ENCODE assay signal across 13 mouse cellular contexts in genomic region chr6:29509086-29509485, GRCm38 (mm10). TPM values are rescaled to one million over a fixed set of nuclear protein-coding genes. Genes with fewer than 3 reads are reported as not detected.
DNase-seq lines count a peak whose midpoint lies in the region; ATAC-seq lines count a peak whose summit lies in the region.
"Had no signal": no experiment of that assay in that cellular context is flagged by ENCODE, and none has a peak within 500 bp of the region (broad histone marks: within the 10 kb centered on the region; RNA-seq: fewer than 3 reads in every experiment).

No protein-coding gene starts in this region.

- peaks cover 13% of the 10 kb centered on the region; the same call in 1 of the 2 replicates for H3K4me1 ChIP-seq in neural tube, embryonic 14.5 days (ENCODE audit: control insufficient read depth, insufficient read depth, low read length)
- H3K4me1 ChIP-seq in intestine, embryonic 16.5 days (ENCODE audit: control insufficient read depth, insufficient read depth, low read length), result peaks cover 32% of the 10 kb centered on the region

- no peak overlapping the region for H3K4me3 ChIP-seq in neural tube, embryonic 14.5 days (ENCODE audit: low read depth, low read length)
- no peak overlapping the region for H3K4me3 ChIP-seq in intestine, embryonic 16.5 days (ENCODE audit: low read length)

- H3K9me3 ChIP-seq in neural tube, embryonic 14.5 days (ENCODE audit: control insufficient read depth, low read length), result no peaks in the 10 kb centered on the region
- H3K9me3 ChIP-seq in intestine, embryonic 16.5 days (ENCODE audit: control insufficient read depth, low read length), result no peaks in the 10 kb centered on the region

- 0 out of 2 replicates have a peak overlapping the region, but pooled peaks have one; percentile 16 for H3K27ac ChIP-seq in neural tube, embryonic 14.5 days (ENCODE audit: low read depth, low read length)
- H3K27ac ChIP-seq in intestine, embryonic 16.5 days (ENCODE audit: low read length), result no peak overlapping the region
- H3K27ac ChIP-seq: liver, embryonic 14.5 days had no signal

- no peak overlapping the region for H3K4me2 ChIP-seq in neural tube, embryonic 14.5 days (ENCODE audit: low read depth, low read length)
- no peak overlapping the region for H3K4me2 ChIP-seq in intestine, embryonic 16.5 days (ENCODE audit: low read depth, low read length)

- H3K9ac ChIP-seq in neural tube, embryonic 14.5 days (replicated peaks; ENCODE audit: low read depth, low read length), result no peak overlapping the region
- no peak overlapping the region for H3K9ac ChIP-seq in intestine, embryonic 16.5 days (ENCODE audit: low read depth, low read length)
- H3K9ac ChIP-seq: liver, embryonic 14.5 days had no signal

- 38% methylated on average over 2 of the region's 2 CpGs for WGBS in neural tube, embryonic 14.5 days
- WGBS in intestine, embryonic 16.5 days, result 31% methylated on average over 2 of the region's 2 CpGs

- peaks cover 8% of the 10 kb centered on the region; the same call in 1 of the 2 replicates for H3K27me3 ChIP-seq in neural tube, embryonic 14.5 days (ENCODE audit: control insufficient read depth, insufficient read depth, low read length)
- peaks cover 3% of the 10 kb centered on the region; the same call in 1 of the 2 replicates for H3K27me3 ChIP-seq in intestine, embryonic 16.5 days (replicated peaks; ENCODE audit: control insufficient read depth, insufficient read depth, low read length)

- H3K36me3 ChIP-seq in neural tube, embryonic 14.5 days (ENCODE audit: control insufficient read depth, insufficient read depth, low read length), result no peaks in the 10 kb centered on the region
- H3K36me3 ChIP-seq in intestine, embryonic 16.5 days (ENCODE audit: control insufficient read depth, insufficient read depth, low read length), result no peaks in the 10 kb centered on the region

- peak; percentile 14 for DNase-seq in embryo, embryonic 10 days (ENCODE audit: low spot score)
- DNase-seq in embryo, embryonic 10.5 days (ENCODE audit: low spot score), result no peak
- no peak for DNase-seq in neural tube, embryonic 10.5 days (ENCODE audit: extremely low spot score, low spot score)
- DNase-seq in layer of hippocampus, postnatal 14 days (ENCODE audit: low spot score in 2 of 2), result no peak
- DNase-seq in yolk sac, embryonic 10.5 days (ENCODE audit: low spot score), result no peak
- DNase-seq in cerebellum, adult 11 months, result no peak
- DNase-seq: right cerebral cortex, adult 18-20 months had no signal

- no peak for ATAC-seq in neural tube, embryonic 14.5 days (ENCODE audit: low read depth)
- peak; percentile 57 for ATAC-seq in intestine, embryonic 16.5 days
- ATAC-seq: inflammation-experienced regulatory T-cells, adult 6 months had no signal

RNA-seq across cellular contexts. Expression of gene Kcp, which starts 1.3 kb away (rescaled TPM):
- 15.1 and 20.6 TPM in 2 replicates for polyA plus RNA-seq in neural tube, embryonic 14.5 days (2014; fragmentation: Nextera tagmentation; extraction: Ambion mirVana)
- polyA plus RNA-seq in intestine, embryonic 16.5 days (2015; fragmentation: Nextera tagmentation; extraction: Ambion mirVana), result 10.9 and 12.0 TPM in 2 replicates
- total RNA-seq in layer of hippocampus, postnatal 14 days (2021), result 1 to 10 TPM; 6.8 to 7.5 TPM
- total RNA-seq: megakaryocyte-erythroid progenitor cell, adult 5-6 weeks had no signal

RNA-seq across cellular contexts. Expression of gene Irf5, which starts 17.3 kb away (rescaled TPM):
- polyA plus RNA-seq in neural tube, embryonic 14.5 days (2014; fragmentation: Nextera tagmentation; extraction: Ambion mirVana), result 0.95 and 2.3 TPM in 2 replicates
- 7.4 and 8.5 TPM in 2 replicates for polyA plus RNA-seq in intestine, embryonic 16.5 days (2015; fragmentation: Nextera tagmentation; extraction: Ambion mirVana)
- total RNA-seq in layer of hippocampus, postnatal 14 days (2021), result 1 to 10 TPM; 3.5 to 3.7 TPM

RNA-seq across cellular contexts. Expression of gene Atp6v1fnb, which starts 37.8 kb away (rescaled TPM):
- 0.55 and 0.70 TPM in 2 replicates for polyA plus RNA-seq in neural tube, embryonic 14.5 days (2014; fragmentation: Nextera tagmentation; extraction: Ambion mirVana)
- 0.38 TPM in 1 of 2 replicates, not detected in the other for polyA plus RNA-seq in intestine, embryonic 16.5 days (2015; fragmentation: Nextera tagmentation; extraction: Ambion mirVana)
- total RNA-seq in layer of hippocampus, postnatal 14 days (2021), result under 1 TPM in 1 of 2 experiments, not detected in 1; 0.85 TPM
- total RNA-seq: gastrocnemius, postnatal 4 days; megakaryocyte-erythroid progenitor cell, adult 5-6 weeks had no signal
- polyA plus RNA-seq: inflammation-experienced regulatory T-cells, adult 6 months; liver, embryonic 14.5 days had no signal

RNA-seq across cellular contexts. Expression of gene Atp6v1f, which starts 41.6 kb away (rescaled TPM):
- 281 and 350 TPM in 2 replicates for polyA plus RNA-seq in neural tube, embryonic 14.5 days (2014; fragmentation: Nextera tagmentation; extraction: Ambion mirVana)
- 358 and 362 TPM in 2 replicates for polyA plus RNA-seq in intestine, embryonic 16.5 days (2015; fragmentation: Nextera tagmentation; extraction: Ambion mirVana)
- 100 to 1,000 TPM; 234 to 240 TPM for total RNA-seq in layer of hippocampus, postnatal 14 days (2021)
